Mouse (Mus musculus) MEL (cell line): ENCODE measurements around the gene Man1c1. TPM values are rescaled to one million over a fixed set of nuclear protein-coding genes. Genes with fewer than 3 reads are reported as not detected.

Experiments used
- DNase-seq: peaks from one replicate; pipeline ENCODE4 v3.0.0; 2011; ENCODE audit warnings: low read depth, low spot score
- H3K27ac ChIP-seq: 2 replicates; pipeline ENCODE4 v1.5.1; 2012; ENCODE audit warnings: low read depth, mild to moderate bottlenecking, control low read depth, low read length, moderate library complexity; ENCODE audit not compliant: control insufficient read depth
- H3K27me3 ChIP-seq, 2 experiments: fragments of 150-350 bp in 1 of 2; sonication (generic) in 1 of 2; 2 replicates each; pipeline ENCODE4 v1.6.1; 2012; ENCODE audit warnings: low read length in 2 of 2, mild to moderate bottlenecking in 2 of 2, improper control_type of control experiment in 1 of 2, moderate library complexity in 1 of 2; ENCODE audit not compliant: insufficient read depth in 2 of 2, control insufficient read depth in 1 of 2
- H3K36me3 ChIP-seq, 2 experiments: 2 replicates each; pipeline ENCODE4 v1.6.1; 2012 to 2014; ENCODE audit warnings: low read length in 2 of 2, improper control_type of control experiment in 1 of 2, inconsistent platforms in 1 of 2, mild to moderate bottlenecking in 1 of 2; ENCODE audit not compliant: insufficient read depth in 2 of 2, control insufficient read depth in 1 of 2
- H3K4me1 ChIP-seq, 2 experiments: fragments of 150-350 bp in 1 of 2; sonication (generic) in 1 of 2; 2 replicates each; pipeline ENCODE4 v1.6.1; 2012; ENCODE audit warnings: low read length in 2 of 2, improper control_type of control experiment in 1 of 2, mild to moderate bottlenecking in 1 of 2; ENCODE audit not compliant: insufficient read depth in 2 of 2, control insufficient read depth in 1 of 2
- H3K4me3 ChIP-seq, 2 experiments: fragments of 150-350 bp in 1 of 2; sonication (generic) in 1 of 2; 2 replicates each; pipeline ENCODE4 v1.5.1; 2012; ENCODE audit warnings: low read depth in 2 of 2, low read length in 2 of 2, mild to moderate bottlenecking in 2 of 2, moderate library complexity in 2 of 2, control low read depth in 1 of 2, improper control_type of control experiment in 1 of 2; ENCODE audit not compliant: control insufficient read depth in 1 of 2, insufficient read depth in 1 of 2
- H3K79me2 ChIP-seq: 2 replicates; pipeline ENCODE4 v1.6.1; 2012; ENCODE audit warnings: mild to moderate bottlenecking, low read length, moderate library complexity; ENCODE audit not compliant: control insufficient read depth, poor library complexity, insufficient read depth
- H3K9ac ChIP-seq: 2 replicates; pipeline ENCODE4 v1.6.1; 2012; ENCODE audit warnings: low read depth, mild to moderate bottlenecking, control low read depth, low read length, moderate library complexity; ENCODE audit not compliant: control insufficient read depth, poor library complexity, severe bottlenecking
- H3K9me3 ChIP-seq: fragments of 150-350 bp; sonication (generic); replicated peaks from 2 replicates; pipeline ENCODE4 v1.6.1; 2012; ENCODE audit warnings: mild to moderate bottlenecking, low read length, improper control_type of control experiment, moderate library complexity; ENCODE audit not compliant: insufficient read depth
- BHLHE40 ChIP-seq: IDR thresholded peaks from 2 replicates; pipeline ENCODE4 v1.6.1; 2012; ENCODE audit warnings: low read depth, mild to moderate bottlenecking, inconsistent platforms, low read length, improper control_type of control experiment, borderline replicate concordance
- CHD1 ChIP-seq: IDR thresholded peaks from 2 replicates; pipeline ENCODE4 v1.6.1; 2012; ENCODE audit warnings: low read depth, mild to moderate bottlenecking, inconsistent platforms, low read length, improper control_type of control experiment
- CHD2 ChIP-seq: IDR thresholded peaks from 2 replicates; pipeline ENCODE4 v1.6.1; 2011; ENCODE audit warnings: low read length, improper control_type of control experiment
- CTCF ChIP-seq, 3 experiments: IDR thresholded peaks in 2 of 3; conservative IDR thresholded peaks in 1 of 3; 2 replicates each; pipeline ENCODE4 v1.5.1; 2011 to 2012; ENCODE audit warnings: low read length in 3 of 3, low read depth in 2 of 3, mild to moderate bottlenecking in 2 of 3, improper control_type of control experiment in 1 of 3, inconsistent platforms in 1 of 3, mixed read lengths in 1 of 3, moderate library complexity in 1 of 3; ENCODE audit not compliant: control insufficient read depth in 1 of 3, insufficient read depth in 1 of 3, poor library complexity in 1 of 3, severe bottlenecking in 1 of 3
- ELF1 ChIP-seq: IDR thresholded peaks from 2 replicates; pipeline ENCODE4 v1.6.1; 2014; ENCODE audit warnings: low read depth, mild to moderate bottlenecking, inconsistent platforms, low read length, improper control_type of control experiment, moderate library complexity
- EP300 ChIP-seq, 2 experiments: IDR thresholded peaks; 2 replicates each; pipeline ENCODE4 v1.6.1; 2011; ENCODE audit warnings: improper control_type of control experiment in 2 of 2, low read length in 2 of 2, low read depth in 1 of 2, mild to moderate bottlenecking in 1 of 2
- ETS1 ChIP-seq: IDR thresholded peaks from 2 replicates; pipeline ENCODE4 v1.6.1; 2012; ENCODE audit warnings: low read depth, mild to moderate bottlenecking, inconsistent platforms, low read length, improper control_type of control experiment, moderate library complexity
- GABPA ChIP-seq: IDR thresholded peaks from 2 replicates; pipeline ENCODE4 v1.6.1; 2012; ENCODE audit warnings: low read depth, mild to moderate bottlenecking, inconsistent platforms, low read length, improper control_type of control experiment, moderate library complexity
- HCFC1 ChIP-seq: IDR thresholded peaks from 2 replicates; pipeline ENCODE4 v1.6.1; 2012; ENCODE audit warnings: low read depth, mild to moderate bottlenecking, inconsistent platforms, low read length, improper control_type of control experiment, moderate library complexity
- MAX ChIP-seq: IDR thresholded peaks from 2 replicates; pipeline ENCODE4 v1.6.1; 2011; ENCODE audit warnings: low read length, improper control_type of control experiment
- MEF2A ChIP-seq: IDR thresholded peaks from 2 replicates; pipeline ENCODE4 v1.6.1; 2014; ENCODE audit warnings: low read depth, mild to moderate bottlenecking, inconsistent platforms, low read length, improper control_type of control experiment; ENCODE audit not compliant: poor library complexity, insufficient replicate concordance, severe bottlenecking; ENCODE audit errors: extremely low read depth
- MXI1 ChIP-seq: IDR thresholded peaks from 2 replicates; pipeline ENCODE4 v1.6.1; 2011; ENCODE audit warnings: mild to moderate bottlenecking, low read depth, low read length, improper control_type of control experiment
- MYC ChIP-seq: IDR thresholded peaks from 2 replicates; pipeline ENCODE4 v1.6.1; 2011; ENCODE audit warnings: low read depth, mild to moderate bottlenecking, low read length, improper control_type of control experiment, moderate library complexity
- NELFE ChIP-seq: IDR thresholded peaks from 2 replicates; pipeline ENCODE4 v1.6.1; 2011; ENCODE audit warnings: low read depth, low read length, improper control_type of control experiment
- NRF1 ChIP-seq: IDR thresholded peaks from 2 replicates; pipeline ENCODE4 v1.6.1; 2014; ENCODE audit warnings: low read depth, mild to moderate bottlenecking, inconsistent platforms, low read length, improper control_type of control experiment, moderate library complexity; ENCODE audit not compliant: poor library complexity, insufficient read depth, severe bottlenecking
- POLR2A ChIP-seq, 2 experiments: IDR thresholded peaks; 2 replicates each; pipeline ENCODE4 v1.6.1; 2011 to 2012; ENCODE audit warnings: low read length in 2 of 2, mild to moderate bottlenecking in 2 of 2, control low read depth in 1 of 2, improper control_type of control experiment in 1 of 2, low read depth in 1 of 2, moderate library complexity in 1 of 2; ENCODE audit not compliant: control insufficient read depth in 1 of 2, insufficient read depth in 1 of 2, poor library complexity in 1 of 2
- POLR2AphosphoS5 ChIP-seq: IDR thresholded peaks from 2 replicates; pipeline ENCODE4 v1.6.1; 2012; ENCODE audit warnings: low read depth, borderline replicate concordance, mild to moderate bottlenecking, inconsistent platforms, low read length, moderate library complexity, mixed read lengths
- RAD21 ChIP-seq: IDR thresholded peaks from 2 replicates; pipeline ENCODE4 v1.6.1; 2011; ENCODE audit warnings: mild to moderate bottlenecking, low read depth, low read length, improper control_type of control experiment
- RCOR1 ChIP-seq: IDR thresholded peaks from 2 replicates; pipeline ENCODE4 v1.6.1; 2012; ENCODE audit warnings: low read depth, mild to moderate bottlenecking, inconsistent platforms, low read length, improper control_type of control experiment
- SIN3A ChIP-seq: IDR thresholded peaks from 2 replicates; pipeline ENCODE4 v1.6.1; 2012; ENCODE audit warnings: low read length, improper control_type of control experiment, inconsistent platforms
- SMC3 ChIP-seq: IDR thresholded peaks from 2 replicates; pipeline ENCODE4 v1.6.1; 2011; ENCODE audit warnings: low read depth, low read length, improper control_type of control experiment
- TAL1 ChIP-seq: IDR thresholded peaks from 2 replicates; pipeline ENCODE4 v1.6.1; 2012; ENCODE audit warnings: mild to moderate bottlenecking, inconsistent platforms, low read length, moderate library complexity, mixed read lengths
- TCF12 ChIP-seq: IDR thresholded peaks from 2 replicates; pipeline ENCODE4 v1.6.1; 2014; ENCODE audit warnings: low read depth, mild to moderate bottlenecking, inconsistent platforms, low read length, improper control_type of control experiment, moderate library complexity
- UBTF ChIP-seq: IDR thresholded peaks from 2 replicates; pipeline ENCODE4 v1.6.1; 2012; ENCODE audit warnings: low read depth, mild to moderate bottlenecking, inconsistent platforms, low read length, improper control_type of control experiment, moderate library complexity, borderline replicate concordance; ENCODE audit not compliant: insufficient read depth
- USF1 ChIP-seq: IDR thresholded peaks from 2 replicates; pipeline ENCODE4 v1.6.1; 2014; ENCODE audit warnings: low read depth, mild to moderate bottlenecking, inconsistent platforms, low read length, improper control_type of control experiment, moderate library complexity
- USF2 ChIP-seq, 2 experiments: IDR thresholded peaks; 2 replicates each; pipeline ENCODE4 v1.6.1; 2011 to 2012; ENCODE audit warnings: improper control_type of control experiment in 2 of 2, low read length in 2 of 2, borderline replicate concordance in 1 of 2, inconsistent platforms in 1 of 2, low read depth in 1 of 2, mild to moderate bottlenecking in 1 of 2; ENCODE audit not compliant: insufficient read depth in 1 of 2
- ZKSCAN1 ChIP-seq: IDR thresholded peaks from 2 replicates; pipeline ENCODE4 v1.6.1; 2012; ENCODE audit warnings: low read depth, mild to moderate bottlenecking, inconsistent platforms, low read length, improper control_type of control experiment, moderate library complexity
- ZMIZ1 ChIP-seq: IDR thresholded peaks from 2 replicates; pipeline ENCODE4 v1.6.1; 2012; ENCODE audit warnings: low read depth, mild to moderate bottlenecking, inconsistent platforms, low read length, improper control_type of control experiment, moderate library complexity
- polyA plus RNA-seq, 2 experiments: library from polyadenylated mRNA; stranded (reverse) in 1 of 2; unstranded in 1 of 2; fragments of >175 nt in 1 of 2; fragments of >200 nt in 1 of 2; gene quantifications; 2 replicates each; pipeline versions ENCODE4 v1.2.1 to v1.2.4; 2012; ENCODE audit warnings: low replicate concordance in 2 of 2, low read depth in 1 of 2; ENCODE audit not compliant: insufficient read length in 2 of 2, insufficient read depth in 1 of 2, missing spikeins in 1 of 2
- total RNA-seq: library from RNA; depleted of rRNA; stranded (reverse); fragments of 300-350 nt; gene quantifications from 2 replicates; pipeline ENCODE4 v1.2.3, GENCODE M21; 2012

Man1c1 gene
- total and polyA plus RNA-seq, 3 experiments = 1.9 to 5.2 TPM; not detected in 1

- Histone ChIP-seq H3K79me2 (peaks cover 3% of the 10 kb centered on the region; the same call in 1 of the 2 replicates), H3K27ac (no peak overlapping the region), H3K36me3 (peaks cover 0 to 2% of the 10 kb centered on the region in 2 experiments; a peak in 2 of 4 replicates), H3K4me3 (no peak overlapping the region), H3K27me3 (no peaks in the 10 kb centered on the region), H3K9me3 (no peaks in the 10 kb centered on the region), H3K4me1 (peaks cover 0 to 19% of the 10 kb centered on the region in 2 experiments; a peak in 2 of 4 replicates)
- DNase-seq = no peak
- TF ChIP-seq SIN3A = no peak
- TF ChIP-seq MXI1 = no peak
- no peak for TF ChIP-seq TAL1
- no peak for TF ChIP-seq NRF1
- no peak for TF ChIP-seq CHD2
- no peak for TF ChIP-seq BHLHE40
- TF ChIP-seq, all 39 proteins: peak for 0
- no peak overlapping the region for H3K9ac ChIP-seq
Observed at GRCm38 (mm10) chr4:134668355-134669028, 35.6 kb downstream of the Man1c1 start.

- DNase-seq = peak; percentile 94
- Histone ChIP-seq H3K79me2 (peaks cover 3% of the 10 kb centered on the region; the same call in 1 of the 2 replicates), H3K9ac (peak overlapping the region; percentile 88), H3K27me3 (no peaks in the 10 kb centered on the region), H3K4me3 (peak overlapping the region; percentile 65 to 75), H3K4me1 (peaks cover 0 to 29% of the 10 kb centered on the region in 2 experiments; a peak in 2 of 4 replicates), H3K9me3 (no peaks in the 10 kb centered on the region), H3K27ac (peak overlapping the region; percentile 75), H3K36me3 (peaks cover 0 to 10% of the 10 kb centered on the region in 2 experiments; a peak in 2 of 4 replicates)
- TF ChIP-seq HCFC1 = peak; percentile 70
- peak in 1 of 2 experiments; percentile 43; a peak in 2 of 4 replicates for TF ChIP-seq EP300 (IDR thresholded peaks at IDR 0.05; ENCODE audit: low read depth in 1 of 2, low read length in 2 of 2)
- TF ChIP-seq NELFE = peak; percentile 91
- peak; percentile 83 for TF ChIP-seq NRF1
- no peak for TF ChIP-seq MYC
- peak; percentile 92 for TF ChIP-seq ZMIZ1
- TF ChIP-seq POLR2A (IDR thresholded peaks at IDR 0.05; ENCODE audit: control insufficient read depth in 1 of 2, insufficient read depth in 1 of 2, low read depth in 1 of 2, low read length in 2 of 2, poor library complexity in 1 of 2) = peak; percentile 56 to 96
- peak; percentile 54; the same call in 1 of the 2 replicates for TF ChIP-seq RCOR1
- no peak for TF ChIP-seq ZKSCAN1
- peak; percentile 81 for TF ChIP-seq MAX
- TF ChIP-seq USF2 (IDR thresholded peaks at IDR 0.05; ENCODE audit: borderline replicate concordance in 1 of 2, insufficient read depth in 1 of 2, low read depth in 1 of 2, low read length in 2 of 2) = no peak
- TF ChIP-seq MXI1 = peak; percentile 69
- no peak for TF ChIP-seq MEF2A
- no peak for TF ChIP-seq RAD21
- no peak for TF ChIP-seq UBTF
- no peak for TF ChIP-seq CHD1
- TF ChIP-seq TAL1 = no peak
- TF ChIP-seq BHLHE40 = no peak
- 0 out of 2 replicates have a peak, but pooled peaks have one; percentile 27 for TF ChIP-seq USF1
- peak; percentile 95 for TF ChIP-seq ELF1
- TF ChIP-seq GABPA = no peak
- no peak for TF ChIP-seq CTCF (IDR thresholded peaks at IDR 0.05 in 2 of 3, conservative IDR thresholded peaks at IDR 0.05 in 1 of 3; ENCODE audit: control insufficient read depth in 1 of 3, insufficient read depth in 1 of 3, low read depth in 2 of 3, low read length in 3 of 3, poor library complexity in 1 of 3, severe bottlenecking in 1 of 3)
- TF ChIP-seq ETS1 = peak; percentile 60; the same call in 1 of the 2 replicates
- TF ChIP-seq SMC3 = no peak
- TF ChIP-seq TCF12 = peak; percentile 59
- TF ChIP-seq SIN3A = peak; percentile 66; the same call in 1 of the 2 replicates
- no peak for TF ChIP-seq POLR2AphosphoS5
Observed at GRCm38 (mm10) chr4:134666391-134666790, 37.7 kb downstream of the Man1c1 start.
